Mouse (Mus musculus) ES-CJ7 (cell line): ENCODE data around the gene Coq4.
"Not testable (repeated sequence)": the region's sequence is repeated elsewhere in the genome, so short reads cannot be mapped to it uniquely, and the experiment has no call there.

Source experiments
- DNase-seq: peaks from one replicate; pipeline ENCODE4 v3.0.0; 2011; ENCODE audit warnings: low read depth, low spot score

Gene Coq4

GRCm38 (mm10) chr2:29787104-29787917 is at the start of gene Coq4:
Gene Coq4, plus strand, starts transcription at chr2:29787493.
- DNase-seq, result peak; percentile 95

DNA sequence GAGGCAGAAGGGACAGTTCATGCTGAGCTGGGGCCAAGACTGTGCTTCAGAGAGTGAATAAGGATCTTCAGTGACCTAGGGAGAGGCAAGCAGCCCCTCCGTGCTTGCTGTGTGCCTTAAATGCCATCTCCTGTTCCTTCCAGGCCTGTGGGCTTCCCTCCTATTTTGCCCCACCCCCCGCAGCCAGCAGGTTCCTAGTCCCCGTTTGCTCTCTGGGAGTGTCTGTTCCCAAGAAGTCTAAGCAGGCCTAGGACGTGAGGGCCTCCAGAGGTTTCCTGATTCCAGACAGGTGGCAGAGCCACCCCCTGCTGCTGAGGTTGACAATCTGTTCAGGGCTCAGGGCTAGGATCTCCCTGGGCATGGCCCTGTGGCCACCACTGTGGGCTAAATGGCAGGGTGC is 48.5 kb upstream of the Coq4 start:
- DNase-seq, result no peak

- no peak for DNase-seq
Measured at GRCm38 (mm10) chr2:29739368-29739767, 47.9 kb upstream of the Coq4 start.

- DNase-seq, result no peak
Measured at GRCm38 (mm10) chr2:29741207-29741606, 46.1 kb upstream of the Coq4 start.

- DNase-seq, result peak; percentile 67
Measured at GRCm38 (mm10) chr2:29744256-29744655, 43.0 kb upstream of the Coq4 start.

- no peak for DNase-seq
Measured at GRCm38 (mm10) chr2:29747188-29747782, 40.0 kb upstream of the Coq4 start.

DNA sequence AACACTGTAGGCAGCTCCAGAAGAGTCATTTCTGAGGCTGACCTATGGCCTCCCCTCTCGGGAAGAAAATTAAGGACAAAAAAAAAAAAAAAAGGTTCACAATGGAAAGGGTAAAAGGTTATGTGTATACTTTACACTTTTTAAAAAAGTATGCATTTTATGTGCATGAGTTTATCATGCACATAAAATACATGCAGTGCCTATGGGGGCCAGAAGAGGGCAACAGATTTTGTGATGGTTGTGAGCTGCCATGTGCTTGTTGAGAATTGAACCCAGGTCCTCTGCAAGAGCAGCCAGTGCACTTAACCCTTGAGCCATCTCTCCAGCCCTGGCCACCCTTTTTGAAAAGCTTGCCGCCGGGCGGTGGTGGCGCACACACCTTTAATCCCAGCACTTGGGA is 39.4 kb upstream of the Coq4 start:
- DNase-seq, result peak; percentile 72

DNA sequence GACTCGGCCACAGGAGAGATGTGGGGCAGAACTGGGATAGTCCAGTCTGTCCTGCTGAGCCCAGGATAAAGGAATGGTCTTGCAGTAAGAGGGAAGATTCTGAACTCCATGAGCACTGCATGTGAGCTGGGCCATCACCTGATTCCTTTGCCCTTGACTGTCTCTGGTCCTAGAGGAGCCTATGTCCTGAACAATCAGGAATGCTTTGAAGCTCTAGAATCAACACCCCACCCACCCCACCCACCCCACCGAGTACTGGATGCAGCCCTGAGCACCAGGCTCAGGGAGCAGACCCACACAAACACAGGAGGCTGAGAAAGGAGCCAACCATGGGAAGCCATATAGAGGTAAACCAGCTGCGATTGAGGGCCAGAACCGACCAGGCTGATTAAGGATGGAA is 38.8 kb upstream of the Coq4 start:
- peak; percentile 81 for DNase-seq

DNA sequence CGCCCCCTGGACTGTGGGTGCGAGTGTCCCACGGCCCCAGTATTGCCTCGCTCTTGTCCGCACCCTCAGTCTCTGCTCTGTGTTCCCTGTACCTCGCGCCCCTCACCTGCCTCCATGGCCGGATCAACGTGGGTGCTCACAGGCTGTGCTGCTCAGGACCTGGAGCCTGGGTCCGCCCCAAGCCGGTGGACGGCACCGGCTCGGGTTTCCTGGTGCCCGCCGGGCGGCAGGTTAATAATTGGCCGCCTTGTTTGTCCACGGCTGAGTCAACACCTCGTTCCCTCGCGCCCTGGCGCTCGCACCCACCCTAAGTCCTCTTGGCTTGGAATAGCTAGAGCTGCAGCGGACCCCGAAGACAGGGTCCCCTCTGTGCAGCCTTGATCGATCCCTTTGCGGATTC is 35.8 kb upstream of the Coq4 start, which contains the start of gene Gm13420:
Gene Gm13420 (minus strand): TSS at position 189 of the 400 bp plus-strand sequence.
- no peak for DNase-seq

GRCm38 (mm10) chr2:29752397-29752796 is 34.9 kb upstream of the Coq4 start:
- DNase-seq, result no peak

DNA sequence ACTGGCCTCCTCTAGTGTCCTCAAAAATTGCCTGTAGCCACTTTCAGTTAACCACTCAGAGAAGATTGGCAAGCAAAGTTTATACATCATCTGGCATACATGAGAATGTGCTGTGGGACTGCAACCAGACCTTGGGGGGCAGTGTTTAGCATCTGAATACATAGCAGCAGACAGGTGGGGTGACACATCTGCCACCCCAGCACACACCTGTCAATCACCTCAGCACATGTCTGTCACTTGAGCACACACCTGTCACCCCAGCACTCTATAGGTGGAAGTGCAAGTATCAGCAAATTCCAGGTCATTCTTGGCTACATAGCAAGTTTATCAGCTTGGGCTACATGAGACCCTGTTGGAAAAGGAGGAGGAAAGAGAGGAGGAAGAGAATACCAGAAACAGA is 31.6 kb upstream of the Coq4 start:
- no peak for DNase-seq

DNA sequence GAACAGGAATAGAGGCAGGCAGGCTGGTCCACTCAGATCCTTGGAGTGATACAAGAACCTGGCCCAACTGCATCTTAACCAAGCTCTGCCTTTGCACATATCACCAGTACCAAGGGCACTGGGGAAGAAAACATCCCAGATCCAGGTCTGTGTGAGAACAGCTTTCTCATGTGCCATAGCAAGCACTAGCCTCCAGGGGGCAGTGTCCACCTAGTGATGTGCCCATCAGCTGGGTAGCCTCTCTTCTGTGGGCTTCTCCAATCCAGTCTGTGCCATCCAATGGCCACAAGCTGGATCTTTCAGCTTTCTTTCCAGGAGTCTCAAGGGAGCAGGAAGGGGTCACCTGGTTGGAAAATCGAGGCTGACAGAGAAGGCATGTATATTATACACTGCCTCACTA is 22.5 kb upstream of the Coq4 start:
- DNase-seq, result no peak

GRCm38 (mm10) chr2:29767976-29768709 is 19.1 kb upstream of the Coq4 start:
- no peak for DNase-seq

GRCm38 (mm10) chr2:29768901-29769300 is 18.4 kb upstream of the Coq4 start:
- DNase-seq, result no peak

DNA sequence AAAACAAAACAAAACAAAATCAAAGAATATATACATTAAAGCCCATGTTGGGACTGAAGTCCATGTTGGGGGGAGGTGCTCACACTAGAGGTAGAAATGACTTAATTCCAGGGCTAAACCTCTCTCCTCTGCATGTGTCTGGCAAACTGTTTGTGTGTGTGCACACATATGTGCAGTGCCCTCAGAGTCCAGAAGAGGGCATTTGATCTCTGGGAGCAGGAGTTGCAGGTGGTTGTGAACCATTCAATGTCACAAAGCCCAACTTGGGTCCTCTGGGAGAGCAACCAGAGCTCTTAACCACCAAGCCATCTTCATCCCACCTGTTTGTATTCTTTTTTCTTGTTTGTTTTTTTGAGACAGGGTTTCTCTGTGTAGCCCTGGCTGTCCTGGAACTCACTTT is 17.1 kb upstream of the Coq4 start:
- DNase-seq, result peak; percentile 76

- DNase-seq, result no peak
Measured at GRCm38 (mm10) chr2:29771611-29772461, 15.5 kb upstream of the Coq4 start.

- no peak for DNase-seq
Measured at GRCm38 (mm10) chr2:29773323-29773722, 14.0 kb upstream of the Coq4 start.

- DNase-seq, result not testable (repeated sequence)
Measured at GRCm38 (mm10) chr2:29781256-29781655, 6.0 kb upstream of the Coq4 start.

DNA sequence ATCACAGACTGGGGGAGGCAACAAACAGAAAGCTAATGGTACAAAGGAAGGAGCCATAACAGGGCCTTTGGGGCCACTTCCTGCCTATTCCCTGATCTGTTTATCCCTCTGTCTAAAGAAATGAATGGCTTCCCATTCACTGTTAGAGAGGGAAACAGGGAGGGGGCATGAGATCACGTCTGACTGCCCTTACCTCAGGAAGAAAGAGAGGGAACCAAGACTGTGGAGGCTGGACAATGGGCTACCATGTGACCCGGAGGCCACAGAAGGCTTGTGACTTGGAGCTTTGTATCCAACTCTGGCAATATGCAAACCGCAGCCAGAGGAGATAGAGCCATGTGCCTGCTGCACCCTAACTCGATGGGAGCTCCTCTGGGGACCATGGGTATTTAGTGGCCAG is 3.0 kb upstream of the Coq4 start:
- DNase-seq, result no peak

DNA sequence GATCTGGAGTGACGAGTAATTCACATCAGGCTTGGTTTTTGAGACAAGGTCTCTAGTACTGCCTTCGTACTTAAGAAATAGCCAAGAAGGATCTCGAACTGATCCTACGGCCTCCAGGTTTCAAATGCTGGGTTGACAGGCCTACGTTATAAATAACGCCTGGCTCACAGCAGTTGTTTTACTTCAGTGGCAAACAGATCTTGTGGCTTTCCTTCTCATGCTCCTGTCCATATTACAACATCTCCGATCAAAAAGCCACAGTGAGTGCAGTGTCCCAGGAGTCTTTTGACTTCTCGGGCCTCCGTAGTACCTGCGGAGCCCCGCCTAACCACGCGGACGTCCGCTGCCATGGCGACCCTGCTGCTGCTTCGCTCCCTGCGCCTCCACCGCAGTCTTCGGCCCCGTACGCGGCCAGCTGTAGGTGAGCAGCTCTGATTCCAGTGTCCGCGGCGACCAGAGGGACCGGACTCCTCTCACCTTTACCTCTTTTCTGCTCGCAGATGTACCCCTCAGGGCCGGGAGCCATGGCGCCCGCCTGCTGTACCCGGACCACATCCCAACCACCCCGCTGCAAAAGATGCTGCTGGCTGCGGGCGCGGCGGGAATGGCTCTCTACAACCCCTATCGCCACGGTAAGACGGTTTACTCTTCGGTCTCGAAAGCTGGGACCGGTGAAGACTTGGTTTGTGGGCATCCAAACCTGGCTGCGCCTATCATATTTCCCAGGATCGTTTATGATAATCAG is 816 bp downstream of the Coq4 start, which contains the start of gene Trub2:
Gene Trub2 (minus strand): TSS at position 566 of the 745 bp plus-strand sequence.
- peak; percentile 77 for DNase-seq
